Mouse (Mus musculus): Measurements from ENCODE around the gene Tulp2. TPM values are rescaled to one million over a fixed set of nuclear protein-coding genes. Genes with fewer than 3 reads are reported as not detected.
"Not testable (repeated sequence)": the region's sequence is repeated elsewhere in the genome, so short reads cannot be mapped to it uniquely, and the experiment has no call there.

Gene Tulp2
- polyA plus RNA-seq, 1 experiment = 0.04 TPM

- DNase-seq (ENCODE audit: low read depth in 1 of 2, low spot score in 2 of 2) = peak; percentile 90 to 95
- H3K4me3 ChIP-seq (ENCODE audit: extremely low read depth, insufficient read depth, insufficient read length) = peak within 1 kb of the TSS; percentile 85
- no peaks in the 10 kb centered on the region for H3K27me3 ChIP-seq (ENCODE audit: control insufficient read depth, insufficient read depth, low read length)
- TF ChIP-seq POLR2A (IDR thresholded peaks at IDR 0.05; ENCODE audit: low read depth, low read length) (peak; percentile 95), CTCF (IDR thresholded peaks at IDR 0.05; ENCODE audit: extremely low read depth, insufficient read depth, insufficient read length, insufficient replicate concordance) (no peak)
- H3K4me1 ChIP-seq (ENCODE audit: control insufficient read depth, insufficient read depth, insufficient read length) = peaks cover 6% of the 10 kb centered on the region; the same call in 1 of the 2 replicates
- peaks cover 7% of the 10 kb centered on the region for H3K36me3 ChIP-seq (ENCODE audit: control insufficient read depth, insufficient read depth, low read length)
- H3K27ac ChIP-seq (ENCODE audit: insufficient read depth, low read length) = peak within 1 kb of the TSS; percentile 95
- WGBS = under 1% methylated on average over 54 of the region's 54 CpGs
Measured at GRCm38 (mm10) chr7:45525809-45526473, 44.3 kb downstream of the Tulp2 start, which contains the start of the genes Ppp1r15a and Plekha4. Ppp1r15a (minus strand) TSS chr7:45526268. Plekha4 (plus strand) TSS chr7:45526330.

DNA sequence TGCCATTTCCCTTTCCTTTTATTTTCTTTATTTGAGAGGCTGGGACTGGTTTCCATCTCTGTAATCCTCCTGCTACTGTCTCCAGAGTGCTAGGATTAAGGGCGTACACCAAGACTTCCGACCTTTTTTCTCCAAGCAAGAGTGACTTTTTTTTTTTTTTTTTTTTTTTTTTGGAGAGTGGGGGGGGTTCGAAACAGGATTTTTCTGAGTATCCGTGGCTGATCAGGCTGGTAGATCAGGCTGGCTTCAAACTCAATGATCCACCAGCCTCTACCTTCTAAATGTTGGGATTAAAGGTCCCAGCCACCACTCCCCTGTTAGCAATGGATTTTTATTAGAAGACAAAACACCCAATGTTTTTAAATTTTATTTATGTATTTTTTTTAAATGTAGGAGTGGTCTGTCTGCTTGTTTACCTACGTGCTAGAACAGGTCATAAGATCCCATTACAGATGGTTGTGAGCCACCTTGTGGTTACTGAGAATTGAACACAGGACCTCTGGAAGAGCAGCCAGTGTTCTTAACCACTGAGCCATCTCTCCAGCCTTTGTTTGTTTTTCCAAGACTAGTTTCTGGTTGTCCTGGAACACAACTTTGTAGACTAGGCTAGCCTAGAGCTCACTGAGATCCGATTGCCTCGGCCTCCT, 44.9 kb downstream of the Tulp2 start:
- no peaks in the 10 kb centered on the region for H3K27me3 ChIP-seq (ENCODE audit: control insufficient read depth, insufficient read depth, low read length)
- peak overlapping the region; percentile 95 for H3K27ac ChIP-seq (ENCODE audit: insufficient read depth, low read length)
- 18% methylated on average over 7 of the region's 7 CpGs for WGBS
- H3K36me3 ChIP-seq (ENCODE audit: control insufficient read depth, insufficient read depth, low read length) = peaks cover 7% of the 10 kb centered on the region
- peak overlapping the region; percentile 85 for H3K4me3 ChIP-seq (ENCODE audit: extremely low read depth, insufficient read depth, insufficient read length)
- TF ChIP-seq CTCF (IDR thresholded peaks at IDR 0.05; ENCODE audit: extremely low read depth, insufficient read depth, insufficient read length, insufficient replicate concordance) (no peak), POLR2A (IDR thresholded peaks at IDR 0.05; ENCODE audit: low read depth, low read length) (no peak)
- peak in 1 of 2 experiments; percentile 48 for DNase-seq (ENCODE audit: low read depth in 1 of 2, low spot score in 2 of 2)
- peaks cover 6% of the 10 kb centered on the region; the same call in 1 of the 2 replicates for H3K4me1 ChIP-seq (ENCODE audit: control insufficient read depth, insufficient read depth, insufficient read length)

DNA sequence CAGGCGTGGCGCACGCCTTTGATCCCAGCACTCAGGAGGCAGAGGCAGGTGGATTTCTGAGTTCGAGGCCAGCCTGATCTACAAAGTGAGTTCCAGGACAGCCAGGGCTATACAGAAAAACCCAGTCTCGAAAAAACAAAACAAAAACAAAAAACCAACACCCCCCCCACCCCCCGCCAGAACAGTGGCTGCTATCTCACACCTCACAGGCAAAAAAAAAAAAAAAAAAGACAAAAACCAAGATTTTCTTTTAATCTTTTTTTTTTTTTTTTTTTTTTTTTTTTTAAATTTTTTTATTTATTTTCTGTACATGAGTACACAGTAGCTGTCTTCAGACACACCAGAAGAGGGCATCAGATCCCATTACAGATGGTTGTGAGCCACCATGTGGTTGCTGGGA, 45.5 kb downstream of the Tulp2 start:
- H3K27ac ChIP-seq (ENCODE audit: insufficient read depth, low read length) = not testable (repeated sequence)

DNA sequence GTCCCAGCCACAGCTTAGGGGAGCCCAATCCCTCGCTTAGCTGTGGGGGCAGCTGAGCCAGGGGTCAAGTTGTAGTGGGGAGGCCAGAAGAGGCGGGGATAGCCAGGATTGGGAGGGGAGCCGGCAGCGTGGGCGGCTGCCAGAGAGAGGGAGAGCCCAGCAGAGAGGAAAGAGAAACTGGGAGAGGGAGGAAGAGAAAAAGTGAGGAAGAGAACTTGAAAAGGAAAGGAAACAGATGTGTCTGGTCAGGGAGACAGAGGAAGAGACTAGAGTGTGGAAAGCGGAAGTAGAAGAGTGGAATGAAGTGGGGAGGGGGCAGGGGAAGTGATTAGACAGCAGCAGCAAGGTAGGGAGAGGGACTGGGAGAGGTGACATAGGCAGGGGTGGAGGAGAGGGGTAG, 47.8 kb downstream of the Tulp2 start:
- H3K36me3 ChIP-seq (ENCODE audit: control insufficient read depth, insufficient read depth, low read length) = no peaks in the 10 kb centered on the region
- H3K4me1 ChIP-seq (ENCODE audit: control insufficient read depth, insufficient read depth, insufficient read length) = peaks cover 6% of the 10 kb centered on the region; the same call in 1 of the 2 replicates
- TF ChIP-seq POLR2A (IDR thresholded peaks at IDR 0.05; ENCODE audit: low read depth, low read length) (no peak), CTCF (IDR thresholded peaks at IDR 0.05; ENCODE audit: extremely low read depth, insufficient read depth, insufficient read length, insufficient replicate concordance) (no peak)
- no peak overlapping the region for H3K4me3 ChIP-seq (ENCODE audit: extremely low read depth, insufficient read depth, insufficient read length)
- 11% methylated on average over 6 of the region's 6 CpGs for WGBS
- no peak overlapping the region; the same call in 1 of the 2 replicates for H3K27ac ChIP-seq (ENCODE audit: insufficient read depth, low read length)
- no peaks in the 10 kb centered on the region for H3K27me3 ChIP-seq (ENCODE audit: control insufficient read depth, insufficient read depth, low read length)
- no peak for DNase-seq (ENCODE audit: low read depth in 1 of 2, low spot score in 2 of 2)

More for the DNA sequence above, 45.5 kb downstream of the Tulp2 start:
- WGBS = 76% methylated on average over 6 of the region's 6 CpGs
- H3K4me3 ChIP-seq (ENCODE audit: extremely low read depth, insufficient read depth, insufficient read length); H3K4me1 ChIP-seq (ENCODE audit: control insufficient read depth, insufficient read depth, insufficient read length); H3K36me3 ChIP-seq (ENCODE audit: control insufficient read depth, insufficient read depth, low read length); H3K27me3 ChIP-seq (ENCODE audit: control insufficient read depth, insufficient read depth, low read length); DNase-seq (ENCODE audit: low read depth in 1 of 2, low spot score in 2 of 2): not testable (repeated sequence)

GRCm38 (mm10) chr7:45530643-45531042, 49.0 kb downstream of the Tulp2 start:
- TF ChIP-seq CTCF (IDR thresholded peaks at IDR 0.05; ENCODE audit: extremely low read depth, insufficient read depth, insufficient read length, insufficient replicate concordance) (no peak), POLR2A (IDR thresholded peaks at IDR 0.05; ENCODE audit: low read depth, low read length) (no peak)
- H3K36me3 ChIP-seq (ENCODE audit: control insufficient read depth, insufficient read depth, low read length) = no peaks in the 10 kb centered on the region
- no peak for DNase-seq (ENCODE audit: low read depth in 1 of 2, low spot score in 2 of 2)
- H3K27me3 ChIP-seq (ENCODE audit: control insufficient read depth, insufficient read depth, low read length) = no peaks in the 10 kb centered on the region
- H3K27ac ChIP-seq (ENCODE audit: insufficient read depth, low read length) = no peak overlapping the region
- no peak overlapping the region for H3K4me3 ChIP-seq (ENCODE audit: extremely low read depth, insufficient read depth, insufficient read length)
- WGBS = 66% methylated on average over 2 of the region's 2 CpGs
- H3K4me1 ChIP-seq (ENCODE audit: control insufficient read depth, insufficient read depth, insufficient read length) = no peaks in the 10 kb centered on the region

DNA sequence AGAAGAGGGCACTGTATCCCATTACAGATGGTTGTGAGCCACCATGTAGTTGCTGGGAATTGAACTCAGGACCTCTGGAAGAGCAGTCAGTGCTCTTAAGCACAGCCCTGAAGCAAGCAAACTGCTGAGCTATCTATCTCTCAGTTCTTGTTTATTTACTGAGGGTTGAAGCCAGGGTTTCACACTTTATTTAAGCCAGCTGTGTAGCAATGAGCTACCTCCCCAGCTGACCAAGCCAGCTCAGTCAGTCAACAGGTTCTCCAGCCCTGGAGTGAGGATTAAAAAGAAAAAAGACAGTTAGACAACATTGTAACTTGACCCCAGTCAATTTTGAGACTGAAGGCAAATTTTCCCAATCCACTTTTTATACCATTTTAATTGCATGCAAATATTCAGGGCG, 54.0 kb downstream of the Tulp2 start:
- Histone ChIP-seq H3K4me3 (ENCODE audit: extremely low read depth, insufficient read depth, insufficient read length) (no peak overlapping the region), H3K27me3 (ENCODE audit: control insufficient read depth, insufficient read depth, low read length) (no peaks in the 10 kb centered on the region), H3K36me3 (ENCODE audit: control insufficient read depth, insufficient read depth, low read length) (no peaks in the 10 kb centered on the region), H3K4me1 (ENCODE audit: control insufficient read depth, insufficient read depth, insufficient read length) (no peaks in the 10 kb centered on the region), H3K27ac (ENCODE audit: insufficient read depth, low read length) (no peak overlapping the region)
- TF ChIP-seq POLR2A (IDR thresholded peaks at IDR 0.05; ENCODE audit: low read depth, low read length) = no peak
- TF ChIP-seq CTCF (IDR thresholded peaks at IDR 0.05; ENCODE audit: extremely low read depth, insufficient read depth, insufficient read length, insufficient replicate concordance) = no peak
- no peak for DNase-seq (ENCODE audit: low read depth in 1 of 2, low spot score in 2 of 2)
- 93% methylated on average over 1 of the region's 1 CpGs for WGBS

DNA sequence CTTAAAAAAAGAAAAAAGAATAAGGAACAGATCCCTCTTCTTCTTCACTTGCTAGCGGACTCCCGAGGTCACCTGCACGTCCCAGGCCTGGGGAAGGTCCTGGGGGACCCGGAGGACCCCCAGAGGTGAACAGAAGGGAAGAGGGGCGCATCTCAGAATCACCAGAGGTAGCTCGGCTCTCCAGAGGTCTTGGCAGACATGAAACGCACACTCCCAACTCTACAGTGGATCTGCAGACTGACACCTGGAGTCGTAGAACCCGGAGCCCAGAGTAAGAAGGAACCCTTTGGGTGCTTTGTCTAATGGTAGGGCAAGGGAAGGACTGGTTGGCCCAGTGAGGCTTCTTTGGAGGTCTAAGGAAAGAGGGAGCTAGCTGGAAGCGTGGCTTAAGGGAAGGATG, 55.9 kb downstream of the Tulp2 start:
- no peaks in the 10 kb centered on the region for H3K36me3 ChIP-seq (ENCODE audit: control insufficient read depth, insufficient read depth, low read length)
- H3K27ac ChIP-seq (ENCODE audit: insufficient read depth, low read length) = no peak overlapping the region
- H3K4me3 ChIP-seq (ENCODE audit: extremely low read depth, insufficient read depth, insufficient read length) = no peak overlapping the region
- H3K4me1 ChIP-seq (ENCODE audit: control insufficient read depth, insufficient read depth, insufficient read length) = no peaks in the 10 kb centered on the region
- TF ChIP-seq POLR2A (IDR thresholded peaks at IDR 0.05; ENCODE audit: low read depth, low read length) (no peak), CTCF (IDR thresholded peaks at IDR 0.05; ENCODE audit: extremely low read depth, insufficient read depth, insufficient read length, insufficient replicate concordance) (no peak)
- DNase-seq (ENCODE audit: low read depth in 1 of 2, low spot score in 2 of 2) = no peak
- 88% methylated on average over 10 of the region's 10 CpGs for WGBS
- H3K27me3 ChIP-seq (ENCODE audit: control insufficient read depth, insufficient read depth, low read length) = no peaks in the 10 kb centered on the region
